8 mouse cellular contexts compared by ENCODE assay signal in genomic region chr7:101837154-101837605, GRCm38 (mm10). TPM values are rescaled to one million over a fixed set of nuclear protein-coding genes. Genes with fewer than 3 reads are reported as not detected.
DNase-seq lines count a peak whose midpoint lies in the region; ATAC-seq and TF ChIP-seq lines count a peak whose summit lies in the region.

No protein-coding gene starts in this region.

- no peaks in the 10 kb centered on the region for H3K27me3 ChIP-seq in testis, adult 2 months (ENCODE audit: control insufficient read depth, insufficient read depth, low read length)
- peaks cover 8% of the 10 kb centered on the region; the same call in 1 of the 2 replicates for H3K27me3 ChIP-seq in hindbrain, embryonic 15.5 days
- H3K27me3 ChIP-seq in midbrain, embryonic 13.5 days = no peaks in the 10 kb centered on the region

- DNase-seq in cerebellum, postnatal 14 days = peak; percentile 45 to 58
- no peak for DNase-seq in cerebellum, adult 11-12 months
- DNase-seq in testis, postnatal 14 days (ENCODE audit: low spot score) = no peak
- DNase-seq in adrenal gland, postnatal 14 days = no peak
- DNase-seq in Muller cell, postnatal 12 days (ENCODE audit: inconsistent ontology term) = no peak

- TF ChIP-seq CTCF in testis, adult 2 months (IDR thresholded peaks at IDR 0.05; ENCODE audit: control insufficient read depth, insufficient read depth, insufficient replicate concordance, low read depth, low read length) = no peak

- peak overlapping the region; percentile 99 for H3K4me2 ChIP-seq in hindbrain, embryonic 15.5 days
- H3K4me2 ChIP-seq in midbrain, embryonic 13.5 days (replicated peaks) = peak overlapping the region; percentile 98

- no peak for TF ChIP-seq POLR2A in testis, adult 2 months (IDR thresholded peaks at IDR 0.05; ENCODE audit: control insufficient read depth, low read depth, low read length)

- peak overlapping the region; percentile 86 for H3K4me3 ChIP-seq in testis, adult 2 months (ENCODE audit: control insufficient read depth, low read depth, low read length)
- H3K4me3 ChIP-seq in hindbrain, embryonic 15.5 days = peak overlapping the region; percentile 63
- H3K4me3 ChIP-seq in midbrain, embryonic 13.5 days (replicated peaks) = peak overlapping the region; percentile 70

- ATAC-seq in hindbrain, embryonic 15.5 days (ENCODE audit: low FRiP score, low read depth) = peak; percentile 13; the same call in 1 of the 2 replicates
- ATAC-seq in midbrain, embryonic 13.5 days = peak; percentile 2; the same call in 1 of the 2 replicates

- no peaks in the 10 kb centered on the region for H3K9me3 ChIP-seq in hindbrain, embryonic 15.5 days
- no peaks in the 10 kb centered on the region for H3K9me3 ChIP-seq in midbrain, embryonic 13.5 days

- H3K27ac ChIP-seq in testis, adult 2 months (ENCODE audit: control insufficient read depth, insufficient read depth, low read depth, low read length) = peak overlapping the region; percentile 65
- H3K27ac ChIP-seq in hindbrain, embryonic 15.5 days (replicated peaks) = peak overlapping the region; percentile 82
- peak overlapping the region; percentile 84 for H3K27ac ChIP-seq in midbrain, embryonic 13.5 days

- H3K9ac ChIP-seq in hindbrain, embryonic 15.5 days = peak overlapping the region; percentile 63
- peak overlapping the region; percentile 87 for H3K9ac ChIP-seq in midbrain, embryonic 13.5 days (replicated peaks)

- WGBS in hindbrain, embryonic 15.5 days = 0% methylated on average over 20 of the region's 20 CpGs
- 1% methylated on average over 20 of the region's 20 CpGs for WGBS in midbrain, embryonic 13.5 days

- peaks cover 13% of the 10 kb centered on the region for H3K4me1 ChIP-seq in testis, adult 2 months (ENCODE audit: control insufficient read depth, insufficient read depth, low read length)
- H3K4me1 ChIP-seq in hindbrain, embryonic 15.5 days (replicated peaks) = peaks cover 36% of the 10 kb centered on the region
- H3K4me1 ChIP-seq in midbrain, embryonic 13.5 days (replicated peaks) = peaks cover 48% of the 10 kb centered on the region

- H3K36me3 ChIP-seq in testis, adult 2 months (ENCODE audit: control insufficient read depth, insufficient read depth, low read length) = no peaks in the 10 kb centered on the region; the same call in none of the 2 replicates
- H3K36me3 ChIP-seq in hindbrain, embryonic 15.5 days = no peaks in the 10 kb centered on the region
- H3K36me3 ChIP-seq in midbrain, embryonic 13.5 days = peaks cover 9% of the 10 kb centered on the region; the same call in 1 of the 2 replicates

RNA-seq across cellular contexts. Expression of gene Inppl1, which starts 0.8 kb away (rescaled TPM):
- 27.7 and 37.2 TPM in 2 replicates for polyA plus RNA-seq in testis, adult 2 months (2012; rRNA removed)
- polyA plus RNA-seq in hindbrain, embryonic 15.5 days (2015; fragmentation: Nextera tagmentation; extraction: Ambion mirVana) = 17.2 and 18.2 TPM in 2 replicates
- polyA plus RNA-seq in midbrain, embryonic 13.5 days (2015; fragmentation: Nextera tagmentation; extraction: Ambion mirVana) = 20.3 and 26.3 TPM in 2 replicates
- 87.3 and 87.4 TPM in 2 replicates for total RNA-seq in adrenal gland, postnatal 14 days (2021)

RNA-seq across cellular contexts. Expression of gene Phox2a, which starts 19.1 kb away (rescaled TPM):
- polyA plus RNA-seq in testis, adult 2 months (2012; rRNA removed) = 0.14 and 0.16 TPM in 2 replicates
- polyA plus RNA-seq in hindbrain, embryonic 15.5 days (2015; fragmentation: Nextera tagmentation; extraction: Ambion mirVana) = 1.5 and 2.3 TPM in 2 replicates
- 0.24 and 0.26 TPM in 2 replicates for polyA plus RNA-seq in midbrain, embryonic 13.5 days (2015; fragmentation: Nextera tagmentation; extraction: Ambion mirVana)
- total RNA-seq in adrenal gland, postnatal 14 days (2021) = 25.7 and 30.6 TPM in 2 replicates

RNA-seq across cellular contexts. Expression of gene Folr2, which starts 19.8 kb away (rescaled TPM):
- 2.7 and 3.7 TPM in 2 replicates for polyA plus RNA-seq in testis, adult 2 months (2012; rRNA removed)
- 2.4 and 2.9 TPM in 2 replicates for polyA plus RNA-seq in hindbrain, embryonic 15.5 days (2015; fragmentation: Nextera tagmentation; extraction: Ambion mirVana)
- 2.2 and 3.8 TPM in 2 replicates for polyA plus RNA-seq in midbrain, embryonic 13.5 days (2015; fragmentation: Nextera tagmentation; extraction: Ambion mirVana)
- 2.9 and 3.9 TPM in 2 replicates for total RNA-seq in adrenal gland, postnatal 14 days (2021)

RNA-seq across cellular contexts. Expression of gene Anapc15, which starts 26.3 kb away (rescaled TPM):
- polyA plus RNA-seq in testis, adult 2 months (2012; rRNA removed) = 82.5 and 83.4 TPM in 2 replicates
- 72.9 and 77.5 TPM in 2 replicates for polyA plus RNA-seq in hindbrain, embryonic 15.5 days (2015; fragmentation: Nextera tagmentation; extraction: Ambion mirVana)
- polyA plus RNA-seq in midbrain, embryonic 13.5 days (2015; fragmentation: Nextera tagmentation; extraction: Ambion mirVana) = 79.0 and 92.2 TPM in 2 replicates
- total RNA-seq in adrenal gland, postnatal 14 days (2021) = 24.0 and 27.0 TPM in 2 replicates

RNA-seq across cellular contexts. Expression of gene Folr1, which starts 33.4 kb away (rescaled TPM):
- 25.5 and 28.5 TPM in 2 replicates for polyA plus RNA-seq in testis, adult 2 months (2012; rRNA removed)
- polyA plus RNA-seq in hindbrain, embryonic 15.5 days (2015; fragmentation: Nextera tagmentation; extraction: Ambion mirVana) = 29.8 and 51.4 TPM in 2 replicates
- 11.1 and 13.2 TPM in 2 replicates for polyA plus RNA-seq in midbrain, embryonic 13.5 days (2015; fragmentation: Nextera tagmentation; extraction: Ambion mirVana)
- 2.6 and 3.0 TPM in 2 replicates for total RNA-seq in adrenal gland, postnatal 14 days (2021)

Comparison
In these comparisons a context has a peak if more than half of its experiments do, and no peak if none do; other contexts are left out.
1. DNase-seq: peak in cerebellum, postnatal 14 days (2 of 2); none in cerebellum, adult 11-12 months (single experiment), testis, postnatal 14 days (single experiment), adrenal gland, postnatal 14 days (single experiment) and Muller cell, postnatal 12 days (single experiment).
2. Peak in every context shown above with its lines, with median percentiles within 50 percentile points of each other: H3K27ac ChIP-seq and H3K4me3 ChIP-seq.